Mouse (Mus musculus): ENCODE data around the gene Htr3a. TPM values are rescaled to one million over a fixed set of nuclear protein-coding genes. Genes with fewer than 3 reads are reported as not detected.

The Htr3a gene
- polyA plus RNA-seq, 1 experiment from 2014 or later, result 3.4 TPM

DNA sequence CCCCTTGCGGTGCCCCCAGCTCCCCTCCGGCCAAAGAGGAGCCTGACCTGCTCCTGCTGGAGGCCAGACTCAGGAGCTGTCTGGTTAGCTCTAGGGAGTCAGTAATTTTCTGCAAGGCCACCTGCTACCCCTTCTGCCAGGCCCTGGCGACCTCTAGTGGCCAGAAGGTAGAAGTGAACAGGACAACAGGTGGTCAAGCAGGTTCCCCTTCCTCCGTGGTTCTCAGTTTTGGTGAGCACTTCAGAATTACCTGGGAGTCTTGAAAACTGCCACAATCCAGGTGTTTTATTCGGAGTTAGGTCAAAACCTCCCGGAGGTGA lies 50.4 kb downstream of the Htr3a start:
- no peaks in the 10 kb centered on the region for H3K4me1 ChIP-seq (ENCODE audit: control insufficient read depth, insufficient read depth, low read length)
- H3K27ac ChIP-seq (replicated peaks; ENCODE audit: low read depth, low read length), result no peak overlapping the region
- H3K4me2 ChIP-seq (ENCODE audit: low read depth, low read length), result no peak overlapping the region
- no peaks in the 10 kb centered on the region for H3K36me3 ChIP-seq (ENCODE audit: control insufficient read depth, insufficient read depth, low read length)
- WGBS, result 5% methylated on average over 6 of the region's 6 CpGs
- no peaks in the 10 kb centered on the region for H3K9me3 ChIP-seq (ENCODE audit: control insufficient read depth, low read length)
- ATAC-seq (ENCODE audit: low read depth) (0 out of 2 replicates have a peak, but pooled peaks have one; percentile 79), DNase-seq (ENCODE audit: low spot score) (peak; percentile 73)
- no peak overlapping the region for H3K4me3 ChIP-seq (ENCODE audit: low read depth, low read length)
- H3K9ac ChIP-seq (ENCODE audit: low read depth, low read length), result no peak overlapping the region
- H3K27me3 ChIP-seq (replicated peaks; ENCODE audit: control insufficient read depth, insufficient read depth, low read length), result 0 out of 2 replicates have a peak, but pooled peaks cover 2% of the 10 kb centered on the region

DNA sequence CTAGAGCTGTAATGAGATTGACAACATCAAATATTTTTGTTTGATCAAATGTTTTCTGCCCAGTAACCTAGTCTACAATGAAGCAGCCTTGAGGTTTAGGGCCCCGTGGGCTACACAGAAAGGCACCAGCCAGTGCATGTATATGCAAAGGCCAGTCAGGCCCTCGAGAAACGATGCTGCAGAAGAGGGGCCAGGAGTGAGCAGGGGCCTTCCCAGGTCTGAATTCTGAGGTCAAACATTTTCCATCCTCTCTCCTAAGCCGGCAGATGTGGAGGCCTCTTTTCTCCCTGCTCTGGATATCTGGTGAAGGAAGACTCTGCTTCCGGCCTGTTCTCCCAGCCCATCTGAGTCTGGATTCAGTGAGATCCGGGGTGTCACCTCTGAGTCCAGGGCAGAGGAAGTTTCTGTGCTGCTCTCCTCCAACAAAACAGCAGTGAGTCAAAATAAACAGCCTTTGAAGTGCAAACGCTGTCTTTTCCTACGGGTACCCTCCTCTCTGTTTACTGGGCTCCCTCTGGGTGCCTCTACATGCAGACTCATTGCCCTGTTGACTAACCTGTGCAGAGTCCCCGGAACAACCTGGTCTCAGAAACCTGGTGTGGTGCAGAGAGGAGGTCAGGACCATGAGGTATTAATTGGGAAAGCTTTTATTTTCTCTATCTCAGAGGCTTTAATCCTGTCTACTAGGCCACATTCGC lies 50.9 kb downstream of the Htr3a start:
- no peaks in the 10 kb centered on the region for H3K4me1 ChIP-seq (ENCODE audit: control insufficient read depth, insufficient read depth, low read length)

DNA sequence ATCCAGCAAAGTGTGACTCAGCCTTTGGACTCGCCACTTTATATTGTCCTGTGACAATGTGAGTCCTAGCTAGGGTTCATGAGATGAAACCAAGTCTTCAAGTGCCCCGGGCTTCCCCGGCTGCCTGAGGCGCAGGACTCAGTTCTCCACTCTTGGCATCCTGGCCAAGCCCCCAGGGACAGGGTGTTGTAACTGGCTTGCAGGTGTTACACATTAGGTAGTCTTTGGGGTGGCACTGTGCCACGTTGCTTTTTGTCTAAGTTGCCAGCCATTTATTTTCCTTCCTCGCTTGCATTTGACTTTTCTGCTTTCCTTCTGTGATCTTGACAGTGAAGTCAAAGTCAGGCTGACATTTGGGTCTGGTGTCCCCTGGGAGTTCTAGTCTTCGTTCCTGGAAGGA lies 53.0 kb downstream of the Htr3a start:
- Histone ChIP-seq H3K27me3 (replicated peaks; ENCODE audit: control insufficient read depth, insufficient read depth, low read length) (0 out of 2 replicates have a peak, but pooled peaks cover 2% of the 10 kb centered on the region), H3K9me3 (ENCODE audit: control insufficient read depth, low read length) (no peaks in the 10 kb centered on the region)

More for the DNA sequence above, 50.9 kb downstream of the Htr3a start:
- Histone ChIP-seq H3K9ac (ENCODE audit: low read depth, low read length) (no peak overlapping the region), H3K4me2 (ENCODE audit: low read depth, low read length) (no peak overlapping the region), H3K27me3 (replicated peaks; ENCODE audit: control insufficient read depth, insufficient read depth, low read length) (0 out of 2 replicates have a peak, but pooled peaks cover 2% of the 10 kb centered on the region), H3K9me3 (ENCODE audit: control insufficient read depth, low read length) (no peaks in the 10 kb centered on the region), H3K36me3 (ENCODE audit: control insufficient read depth, insufficient read depth, low read length) (no peaks in the 10 kb centered on the region), H3K27ac (replicated peaks; ENCODE audit: low read depth, low read length) (no peak overlapping the region), H3K4me3 (ENCODE audit: low read depth, low read length) (no peak overlapping the region)
- no peak for DNase-seq (ENCODE audit: low spot score)
- WGBS, result 23% methylated on average over 10 of the region's 10 CpGs
- no peak for ATAC-seq (ENCODE audit: low read depth)

DNA sequence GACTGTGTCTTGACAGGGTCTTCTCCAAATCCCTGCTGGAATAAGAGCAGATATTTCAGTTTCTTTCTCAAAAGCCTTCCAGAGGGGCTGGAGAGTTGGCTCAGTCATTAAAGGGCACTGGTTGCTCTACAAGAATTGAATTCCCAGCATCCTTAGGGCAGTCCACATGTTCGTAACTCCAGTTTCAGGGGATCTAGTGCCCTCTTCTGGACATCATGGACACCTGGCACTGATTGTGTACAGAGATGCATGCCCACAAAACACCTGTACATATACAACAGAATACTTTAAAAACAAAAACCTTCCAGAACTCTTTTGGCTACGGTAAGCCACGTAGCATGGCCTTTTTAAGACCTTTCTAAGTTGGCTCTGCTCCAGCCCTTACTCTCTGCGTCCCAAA lies 54.7 kb downstream of the Htr3a start:
- DNase-seq (ENCODE audit: low spot score), result no peak
- Histone ChIP-seq H3K4me3 (ENCODE audit: low read depth, low read length) (no peak overlapping the region), H3K27me3 (replicated peaks; ENCODE audit: control insufficient read depth, insufficient read depth, low read length) (0 out of 2 replicates have a peak, but pooled peaks cover 2% of the 10 kb centered on the region), H3K9ac (ENCODE audit: low read depth, low read length) (no peak overlapping the region), H3K9me3 (ENCODE audit: control insufficient read depth, low read length) (no peaks in the 10 kb centered on the region), H3K4me1 (ENCODE audit: control insufficient read depth, insufficient read depth, low read length) (no peaks in the 10 kb centered on the region), H3K36me3 (ENCODE audit: control insufficient read depth, insufficient read depth, low read length) (no peaks in the 10 kb centered on the region), H3K27ac (replicated peaks; ENCODE audit: low read depth, low read length) (no peak overlapping the region), H3K4me2 (ENCODE audit: low read depth, low read length) (no peak overlapping the region)
- 83% methylated on average over 4 of the region's 4 CpGs for WGBS
- no peak for ATAC-seq (ENCODE audit: low read depth)

More for the DNA sequence above, 53.0 kb downstream of the Htr3a start:
- WGBS, result 66% methylated on average over 7 of the region's 7 CpGs
- H3K9ac ChIP-seq (ENCODE audit: low read depth, low read length), result no peak overlapping the region
- ATAC-seq (ENCODE audit: low read depth) (no peak), DNase-seq (ENCODE audit: low spot score) (no peak)
- no peak overlapping the region for H3K27ac ChIP-seq (replicated peaks; ENCODE audit: low read depth, low read length)
- no peak overlapping the region for H3K4me3 ChIP-seq (ENCODE audit: low read depth, low read length)
- H3K36me3 ChIP-seq (ENCODE audit: control insufficient read depth, insufficient read depth, low read length), result no peaks in the 10 kb centered on the region
- no peaks in the 10 kb centered on the region for H3K4me1 ChIP-seq (ENCODE audit: control insufficient read depth, insufficient read depth, low read length)
- no peak overlapping the region for H3K4me2 ChIP-seq (ENCODE audit: low read depth, low read length)

DNA sequence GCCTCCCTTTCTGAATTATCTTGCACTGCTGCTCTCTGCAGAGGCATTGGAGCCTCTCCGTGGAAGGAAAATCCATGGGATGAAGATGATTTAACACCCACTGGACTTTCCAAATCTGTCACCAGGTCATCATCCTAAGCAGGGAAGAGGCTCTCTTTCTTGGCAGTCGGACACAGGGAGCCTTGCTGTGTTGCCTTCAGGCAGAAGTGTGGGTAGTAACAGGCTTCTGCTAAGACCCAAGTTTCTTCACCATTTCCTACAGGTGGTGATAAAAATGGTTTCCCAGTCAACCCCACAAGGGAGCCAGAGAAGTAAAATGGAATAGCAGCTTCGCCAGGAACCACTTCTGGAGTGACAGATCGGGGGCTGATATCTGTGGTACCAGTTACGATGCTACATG lies 61.4 kb downstream of the Htr3a start:
- H3K36me3 ChIP-seq (ENCODE audit: control insufficient read depth, insufficient read depth, low read length), result no peaks in the 10 kb centered on the region
- no peaks in the 10 kb centered on the region for H3K9me3 ChIP-seq (ENCODE audit: control insufficient read depth, low read length)
- WGBS, result 82% methylated on average over 5 of the region's 5 CpGs
- H3K27me3 ChIP-seq (replicated peaks; ENCODE audit: control insufficient read depth, insufficient read depth, low read length), result no peaks in the 10 kb centered on the region
- no peaks in the 10 kb centered on the region for H3K4me1 ChIP-seq (ENCODE audit: control insufficient read depth, insufficient read depth, low read length)
- no peak overlapping the region for H3K9ac ChIP-seq (ENCODE audit: low read depth, low read length)
- no peak for DNase-seq (ENCODE audit: low spot score)
- H3K4me2 ChIP-seq (ENCODE audit: low read depth, low read length), result no peak overlapping the region
- no peak overlapping the region for H3K27ac ChIP-seq (replicated peaks; ENCODE audit: low read depth, low read length)
- H3K4me3 ChIP-seq (ENCODE audit: low read depth, low read length), result no peak overlapping the region
- no peak for ATAC-seq (ENCODE audit: low read depth)

Other genes with a start within 250 kb of the Htr3a start
- 2.2 and 4.1 TPM in 2 replicates for gene Zbtb16, start 74.9 kb downstream of the Htr3a start, polyA plus RNA-seq (2014; fragmentation: Nextera tagmentation; extraction: Ambion mirVana)
- 1.1 TPM in 2 replicates for gene Htr3b, start 53.9 kb upstream of the Htr3a start, polyA plus RNA-seq (2014; fragmentation: Nextera tagmentation; extraction: Ambion mirVana)
- 36.2 and 40.3 TPM in 2 replicates for gene Usp28, start 74.3 kb upstream of the Htr3a start, polyA plus RNA-seq (2014; fragmentation: Nextera tagmentation; extraction: Ambion mirVana)
- 32.5 and 33.2 TPM in 2 replicates for gene Zw10, start 144.5 kb upstream of the Htr3a start, polyA plus RNA-seq (2014; fragmentation: Nextera tagmentation; extraction: Ambion mirVana)
- gene Tmprss5, start 170.2 kb upstream of the Htr3a start, polyA plus RNA-seq (2014; fragmentation: Nextera tagmentation; extraction: Ambion mirVana), result 1.4 TPM in 2 replicates